Mouse (Mus musculus) liver, embryonic 15.5 days (tissue): ENCODE measurements at regions not wholly inside any gene's neighbourhood (a gene's known extent, or its start where the extent isn't known, plus 50 kb on each side); places are given as distances from the start of the nearest gene placed in this dataset.

Source experiments
- ATAC-seq: fragments of 200-750 bp; cut with Nextera tagmentation; 2 replicates; pipeline ENCODE4 v1.8.0; 2017; ENCODE audit warnings: moderate number of reproducible peaks, mild to moderate bottlenecking, moderate library complexity; ENCODE audit not compliant: insufficient read depth
- H3K27ac ChIP-seq: fragments of 300-500 bp; sonication (generic); replicated peaks from 2 replicates; pipeline ENCODE4 v1.5.1; 2015; ENCODE audit warnings: mild to moderate bottlenecking, inconsistent platforms
- H3K27me3 ChIP-seq: fragments of 300-500 bp; sonication (generic); 2 replicates; pipeline ENCODE4 v1.6.1; 2015; ENCODE audit warnings: mild to moderate bottlenecking, inconsistent platforms
- H3K36me3 ChIP-seq: fragments of 300-500 bp; sonication (generic); replicated peaks from 2 replicates; pipeline ENCODE4 v1.6.1; 2015; ENCODE audit warnings: moderate library complexity, mild to moderate bottlenecking, inconsistent platforms
- H3K4me1 ChIP-seq: fragments of 300-500 bp; sonication (generic); replicated peaks from 2 replicates; pipeline ENCODE4 v1.6.1; 2015; ENCODE audit warnings: inconsistent platforms
- H3K4me2 ChIP-seq: fragments of 300-500 bp; sonication (generic); 2 replicates; pipeline ENCODE4 v1.6.1; 2015; ENCODE audit warnings: moderate library complexity, mild to moderate bottlenecking, inconsistent platforms
- H3K4me3 ChIP-seq: fragments of 300-500 bp; sonication (generic); replicated peaks from 2 replicates; pipeline ENCODE4 v1.5.1; 2015; ENCODE audit warnings: mild to moderate bottlenecking, inconsistent platforms
- H3K9ac ChIP-seq: fragments of 300-500 bp; sonication (generic); 2 replicates; pipeline ENCODE4 v1.6.1; 2015; ENCODE audit warnings: moderate library complexity, mild to moderate bottlenecking, inconsistent platforms
- H3K9me3 ChIP-seq: fragments of 300-500 bp; sonication (generic); replicated peaks from 2 replicates; pipeline ENCODE4 v1.6.1; 2016; ENCODE audit warnings: inconsistent platforms
- WGBS: fragments of 180-500 bp; shearing (Covaris S2); methylation state at CpG from one replicate; pipeline ENCODE4 v1.1.7; 2015; ENCODE audit warnings: mixed read lengths; ENCODE audit not compliant: insufficient replicate concordance; 5-methylcytosine and 5-hydroxymethylcytosine counted together

GRCm38 (mm10) chr4:25488479-25489069 is 207.0 kb upstream of the Ufl1 start:
- no peaks in the 10 kb centered on the region for H3K4me1 ChIP-seq
- no peak for ATAC-seq
- H3K4me3 ChIP-seq: no peak overlapping the region
- H3K27ac ChIP-seq: no peak overlapping the region
- no peaks in the 10 kb centered on the region for H3K27me3 ChIP-seq
- H3K36me3 ChIP-seq: no peaks in the 10 kb centered on the region
- no peak overlapping the region for H3K4me2 ChIP-seq
- H3K9ac ChIP-seq: no peak overlapping the region
- no peaks in the 10 kb centered on the region for H3K9me3 ChIP-seq
- 32% methylated on average over 1 of the region's 1 CpGs for WGBS

- Histone ChIP-seq H3K9me3 (no peaks in the 10 kb centered on the region), H3K27ac (no peak overlapping the region), H3K4me1 (no peaks in the 10 kb centered on the region), H3K4me3 (no peak overlapping the region), H3K36me3 (no peaks in the 10 kb centered on the region), H3K9ac (no peak overlapping the region), H3K27me3 (no peaks in the 10 kb centered on the region), H3K4me2 (no peak overlapping the region)
- WGBS: 28% methylated on average over 1 of the region's 1 CpGs
- no peak for ATAC-seq
Observed at GRCm38 (mm10) chr4:25483621-25483933, 202.0 kb upstream of the Ufl1 start.

GRCm38 (mm10) chr4:25482933-25483620 is 201.5 kb upstream of the Ufl1 start:
- no peak overlapping the region for H3K4me2 ChIP-seq
- H3K9ac ChIP-seq: no peak overlapping the region
- no peak overlapping the region for H3K27ac ChIP-seq
- H3K27me3 ChIP-seq: no peaks in the 10 kb centered on the region
- H3K4me3 ChIP-seq: no peak overlapping the region
- no peak for ATAC-seq
- no peaks in the 10 kb centered on the region for H3K9me3 ChIP-seq
- H3K4me1 ChIP-seq: no peaks in the 10 kb centered on the region
- no peaks in the 10 kb centered on the region for H3K36me3 ChIP-seq
- WGBS: 33% methylated on average over 6 of the region's 6 CpGs

- no peak overlapping the region for H3K4me2 ChIP-seq
- H3K36me3 ChIP-seq: no peaks in the 10 kb centered on the region
- H3K9me3 ChIP-seq: no peaks in the 10 kb centered on the region
- H3K4me3 ChIP-seq: no peak overlapping the region
- no peak for ATAC-seq
- H3K27ac ChIP-seq: no peak overlapping the region
- H3K27me3 ChIP-seq: no peaks in the 10 kb centered on the region
- H3K9ac ChIP-seq: no peak overlapping the region
- no peaks in the 10 kb centered on the region for H3K4me1 ChIP-seq
Observed at GRCm38 (mm10) chr4:25473026-25473425, 191.4 kb upstream of the Ufl1 start.

- no peak overlapping the region for H3K4me3 ChIP-seq
Observed at GRCm38 (mm10) chr4:25466490-25466889, 184.9 kb upstream of the Ufl1 start.

GRCm38 (mm10) chr4:25464792-25465590 is 183.4 kb upstream of the Ufl1 start:
- Histone ChIP-seq H3K27me3 (no peaks in the 10 kb centered on the region), H3K9me3 (no peaks in the 10 kb centered on the region), H3K36me3 (no peaks in the 10 kb centered on the region), H3K9ac (no peak overlapping the region), H3K4me2 (no peak overlapping the region), H3K27ac (no peak overlapping the region), H3K4me3 (no peak overlapping the region), H3K4me1 (no peaks in the 10 kb centered on the region)
- ATAC-seq: no peak
- 38% methylated on average over 1 of the region's 1 CpGs for WGBS

More at GRCm38 (mm10) chr4:25466490-25466889, 184.9 kb upstream of the Ufl1 start:
- H3K4me1 ChIP-seq: no peaks in the 10 kb centered on the region
- no peak overlapping the region for H3K4me2 ChIP-seq
- 65% methylated on average over 3 of the region's 3 CpGs for WGBS
- no peaks in the 10 kb centered on the region for H3K36me3 ChIP-seq
- no peaks in the 10 kb centered on the region for H3K27me3 ChIP-seq
- ATAC-seq: no peak
- H3K9ac ChIP-seq: no peak overlapping the region
- H3K27ac ChIP-seq: no peak overlapping the region
- H3K9me3 ChIP-seq: no peaks in the 10 kb centered on the region

- H3K9me3 ChIP-seq: no peaks in the 10 kb centered on the region
- H3K27ac ChIP-seq: no peak overlapping the region
- H3K9ac ChIP-seq: no peak overlapping the region
- H3K4me1 ChIP-seq: no peaks in the 10 kb centered on the region
- H3K4me2 ChIP-seq: no peak overlapping the region
- no peaks in the 10 kb centered on the region for H3K36me3 ChIP-seq
- WGBS: 48% methylated on average over 1 of the region's 1 CpGs
- no peaks in the 10 kb centered on the region for H3K27me3 ChIP-seq
- H3K4me3 ChIP-seq: no peak overlapping the region
- no peak for ATAC-seq
Observed at GRCm38 (mm10) chr4:25464069-25464468, 182.4 kb upstream of the Ufl1 start.

- no peak overlapping the region for H3K4me2 ChIP-seq
- no peak for ATAC-seq
- H3K27me3 ChIP-seq: no peaks in the 10 kb centered on the region
- WGBS: 81% methylated on average over 1 of the region's 1 CpGs
- H3K9me3 ChIP-seq: no peaks in the 10 kb centered on the region
- no peak overlapping the region for H3K27ac ChIP-seq
- H3K36me3 ChIP-seq: no peaks in the 10 kb centered on the region
- H3K4me3 ChIP-seq: no peak overlapping the region
- no peaks in the 10 kb centered on the region for H3K4me1 ChIP-seq
- H3K9ac ChIP-seq: no peak overlapping the region
Observed at GRCm38 (mm10) chr4:25460127-25460526, 178.5 kb upstream of the Ufl1 start.

GRCm38 (mm10) chr4:25454752-25455151 is 173.1 kb upstream of the Ufl1 start:
- no peak overlapping the region for H3K27ac ChIP-seq
- H3K9me3 ChIP-seq: no peaks in the 10 kb centered on the region
- H3K36me3 ChIP-seq: no peaks in the 10 kb centered on the region
- 43% methylated on average over 3 of the region's 3 CpGs for WGBS
- no peak overlapping the region for H3K4me2 ChIP-seq
- H3K27me3 ChIP-seq: no peaks in the 10 kb centered on the region
- no peak overlapping the region for H3K9ac ChIP-seq
- no peak overlapping the region for H3K4me3 ChIP-seq
- ATAC-seq: peak; percentile 52; the same call in 1 of the 2 replicates
- H3K4me1 ChIP-seq: no peaks in the 10 kb centered on the region

GRCm38 (mm10) chr4:25453127-25453806 is 171.6 kb upstream of the Ufl1 start:
- no peak overlapping the region for H3K27ac ChIP-seq
- H3K4me2 ChIP-seq: no peak overlapping the region
- H3K27me3 ChIP-seq: no peaks in the 10 kb centered on the region
- H3K4me3 ChIP-seq: no peak overlapping the region
- H3K4me1 ChIP-seq: no peaks in the 10 kb centered on the region
- H3K36me3 ChIP-seq: no peaks in the 10 kb centered on the region
- H3K9me3 ChIP-seq: no peaks in the 10 kb centered on the region
- no peak for ATAC-seq
- 68% methylated on average over 6 of the region's 6 CpGs for WGBS
- no peak overlapping the region for H3K9ac ChIP-seq

- no peak overlapping the region for H3K4me2 ChIP-seq
- ATAC-seq: no peak
- 59% methylated on average over 6 of the region's 6 CpGs for WGBS
- H3K27ac ChIP-seq: no peak overlapping the region
- H3K9ac ChIP-seq: no peak overlapping the region
- H3K9me3 ChIP-seq: no peaks in the 10 kb centered on the region
- H3K4me1 ChIP-seq: no peaks in the 10 kb centered on the region
- no peak overlapping the region for H3K4me3 ChIP-seq
- H3K27me3 ChIP-seq: no peaks in the 10 kb centered on the region
- H3K36me3 ChIP-seq: no peaks in the 10 kb centered on the region
Observed at GRCm38 (mm10) chr4:25451865-25452264, 170.2 kb upstream of the Ufl1 start.
